Mouse (Mus musculus): ENCODE measurements around the gene Ptgis.

GRCm38 (mm10) chr2:167213076-167213475 lies 27.3 kb downstream of the Ptgis start:
- TF ChIP-seq CTCF (IDR thresholded peaks at IDR 0.05; ENCODE audit: control insufficient read depth, insufficient read depth, insufficient replicate concordance, low read depth, low read length), result peak; percentile 71; the same call in 1 of the 2 replicates
- no peak for TF ChIP-seq POLR2A (IDR thresholded peaks at IDR 0.05; ENCODE audit: control insufficient read depth, low read depth, low read length)

All from testis, adult 2 months (tissue).